ENCODE assay signal across 14 mouse cellular contexts in genomic region chr7:117320552-117320951, GRCm38 (mm10).
DNase-seq lines count a peak whose midpoint lies in the region; TF ChIP-seq lines count a peak whose summit lies in the region.
"Had no signal": no experiment of that assay in that cellular context is flagged by ENCODE, and none has a peak within 500 bp of the region (broad histone marks: within the 10 kb centered on the region; RNA-seq: fewer than 3 reads in every experiment).

No protein-coding gene starts in this region.

- no peak for DNase-seq in heart, adult 2 months
- DNase-seq in heart, postnatal 36 days = no peak
- DNase-seq in lung, postnatal 10 days = peak; percentile 36
- no peak for DNase-seq in lung, postnatal 36 days
- DNase-seq in layer of hippocampus, adult 11-12 months (ENCODE audit: low spot score) = peak; percentile 15
- peak; percentile 22 for DNase-seq in retina, embryonic 14.5 days (ENCODE audit: low spot score)
- DNase-seq in urinary bladder, postnatal 10 days (ENCODE audit: low spot score) = no peak
- DNase-seq: adrenal gland, postnatal 25 days; gastrocnemius, postnatal 14 days; liver; lung, postnatal 4 days had no signal

- no peaks in the 10 kb centered on the region for H3K27me3 ChIP-seq in heart, adult 2 months (ENCODE audit: control insufficient read depth, insufficient read depth, low read length)
- H3K27me3 ChIP-seq: heart, embryonic 13.5 days; hindbrain, embryonic 15.5 days; kidney, embryonic 15.5 days had no signal

- H3K4me3 ChIP-seq in heart, adult 2 months = no peak overlapping the region
- H3K4me3 ChIP-seq: heart, embryonic 13.5 days; hindbrain, embryonic 15.5 days; kidney, embryonic 15.5 days had no signal

- no peaks in the 10 kb centered on the region for H3K79me2 ChIP-seq in heart, adult 2 months (replicated peaks; ENCODE audit: control insufficient read depth, insufficient read depth, low read length)

- no peak for TF ChIP-seq POLR2A in heart, adult 2 months (IDR thresholded peaks at IDR 0.05; ENCODE audit: insufficient read depth, low read depth, low read length)

- no peak overlapping the region for H3K27ac ChIP-seq in heart, adult 2 months
- H3K27ac ChIP-seq: heart, embryonic 13.5 days; hindbrain, embryonic 15.5 days; kidney, embryonic 15.5 days had no signal

- H3K4me1 ChIP-seq in heart, adult 2 months (ENCODE audit: control insufficient read depth, insufficient read depth, low read length) = peaks cover 3% of the 10 kb centered on the region; the same call in 1 of the 2 replicates
- H3K4me1 ChIP-seq: heart, embryonic 13.5 days; hindbrain, embryonic 15.5 days; kidney, embryonic 15.5 days had no signal

- TF ChIP-seq EP300 in heart, adult 2 months (IDR thresholded peaks at IDR 0.05; ENCODE audit: insufficient read depth, low read depth, low read length) = no peak

- intact Hi-C loops in heart, adult 2 months (cut with DNase I) = no loop called here
- intact Hi-C loops in heart, postnatal 36 days (cut with DNase I) = no loop called here

- H3K36me3 ChIP-seq in heart, adult 2 months (ENCODE audit: control insufficient read depth, insufficient read depth, low read length) = no peaks in the 10 kb centered on the region
- H3K36me3 ChIP-seq: heart, embryonic 13.5 days; hindbrain, embryonic 15.5 days; kidney, embryonic 15.5 days had no signal

- peak; percentile 40 for TF ChIP-seq CTCF in heart, adult 2 months (IDR thresholded peaks at IDR 0.05)

- 30% methylated on average over 6 of the region's 6 CpGs for WGBS in heart, adult 2 months

- no peak overlapping the region for H3K9ac ChIP-seq in heart, adult 2 months (ENCODE audit: low read depth, low read length)
- H3K9ac ChIP-seq: heart, embryonic 13.5 days; hindbrain, embryonic 15.5 days; kidney, embryonic 15.5 days had no signal

Comparison
In these comparisons a context has a peak if more than half of its experiments do, and no peak if none do; other contexts are left out.
1. DNase-seq: peak in lung, postnatal 10 days (single experiment), layer of hippocampus, adult 11-12 months (single experiment) and retina, embryonic 14.5 days (single experiment); none in heart, adult 2 months (0 of 2), heart, postnatal 36 days (0 of 2), lung, postnatal 36 days (single experiment) and urinary bladder, postnatal 10 days (single experiment).